ENCODE assay signal across 9 mouse cellular contexts in genomic region chr9:60887389-60887811, GRCm38 (mm10).
DNase-seq lines count a peak whose midpoint lies in the region; ATAC-seq and TF ChIP-seq lines count a peak whose summit lies in the region.
"Had no signal": no experiment of that assay in that cellular context is flagged by ENCODE, and none has a peak within 500 bp of the region (broad histone marks: within the 10 kb centered on the region; RNA-seq: fewer than 3 reads in every experiment).

No protein-coding gene starts in this region.

- no peaks in the 10 kb centered on the region for H3K79me2 ChIP-seq in heart, adult 2 months (replicated peaks; ENCODE audit: control insufficient read depth, insufficient read depth, low read length)

- no peak overlapping the region for H3K27ac ChIP-seq in heart, adult 2 months

- no peak for ATAC-seq in granulocyte monocyte progenitor cell, adult 5-6 weeks (replicated peaks; ENCODE audit: poor library complexity, severe bottlenecking)

- no peaks in the 10 kb centered on the region for H3K36me3 ChIP-seq in heart, adult 2 months (ENCODE audit: control insufficient read depth, insufficient read depth, low read length)
- H3K36me3 ChIP-seq: G1E had no signal

- peak; percentile 51 for TF ChIP-seq CTCF in heart, adult 2 months (IDR thresholded peaks at IDR 0.05)

- peak in 1 of 2 experiments; percentile 30 for DNase-seq in heart, adult 2 months
- DNase-seq in heart, postnatal 25 days (ENCODE audit: low spot score): no peak
- peak; percentile 24 for DNase-seq in thymus, postnatal 0 days (ENCODE audit: low spot score)
- DNase-seq in thymus, postnatal 4 days: no peak
- peak; percentile 46 for DNase-seq in kidney, postnatal 36 days
- DNase-seq in adipocyte (ENCODE audit: low spot score): no peak
- DNase-seq in spleen, postnatal 10 days (ENCODE audit: low spot score in 2 of 2): no peak

- H3K27me3 ChIP-seq in heart, adult 2 months (ENCODE audit: control insufficient read depth, insufficient read depth, low read length): no peaks in the 10 kb centered on the region

- TF ChIP-seq EP300 in heart, adult 2 months (IDR thresholded peaks at IDR 0.05; ENCODE audit: insufficient read depth, low read depth, low read length): no peak

- no peak overlapping the region for H3K9ac ChIP-seq in heart, adult 2 months (ENCODE audit: low read depth, low read length)

- H3K4me1 ChIP-seq in heart, adult 2 months (ENCODE audit: control insufficient read depth, insufficient read depth, low read length): peaks cover 1% of the 10 kb centered on the region

- H3K4me3 ChIP-seq in heart, adult 2 months: no peak overlapping the region

- no peak for TF ChIP-seq POLR2A in heart, adult 2 months (IDR thresholded peaks at IDR 0.05; ENCODE audit: insufficient read depth, low read depth, low read length)

- intact Hi-C loops in heart, adult 2 months (cut with DNase I): no loop called here
- intact Hi-C loops in heart, postnatal 25 days (cut with DNase I): no loop called here

- WGBS in heart, adult 2 months: 56% methylated on average over 9 of the region's 9 CpGs

Comparison
In these comparisons a context has a peak if more than half of its experiments do, and no peak if none do; other contexts are left out.
1. DNase-seq: peak in thymus, postnatal 0 days (single experiment) and kidney, postnatal 36 days (2 of 2); none in heart, postnatal 25 days (single experiment), thymus, postnatal 4 days (single experiment), adipocyte (single experiment) and spleen, postnatal 10 days (0 of 2).